Mouse (Mus musculus): ENCODE results near the gene Mmp14.

- no peak for TF ChIP-seq GATA1 (IDR thresholded peaks at IDR 0.05; ENCODE audit: borderline replicate concordance, low read length)
- TF ChIP-seq FLI1 (IDR thresholded peaks at IDR 0.05; ENCODE audit: low read length), result no peak
These were observed 45.3 kb upstream of the Mmp14 start for GRCm38 (mm10) chr14:54385968-54386618.
